Mouse (Mus musculus): Measurements from ENCODE around the gene Bcr.

Gene Bcr

GRCm38 (mm10) chr10:75129283-75129710 lies 68.9 kb downstream of the Bcr start:
- no peak for DNase-seq (ENCODE audit: low spot score in 2 of 2)

GRCm38 (mm10) chr10:75130372-75131046 lies 70.1 kb downstream of the Bcr start:
- no peak for DNase-seq (ENCODE audit: low spot score in 2 of 2)

DNA sequence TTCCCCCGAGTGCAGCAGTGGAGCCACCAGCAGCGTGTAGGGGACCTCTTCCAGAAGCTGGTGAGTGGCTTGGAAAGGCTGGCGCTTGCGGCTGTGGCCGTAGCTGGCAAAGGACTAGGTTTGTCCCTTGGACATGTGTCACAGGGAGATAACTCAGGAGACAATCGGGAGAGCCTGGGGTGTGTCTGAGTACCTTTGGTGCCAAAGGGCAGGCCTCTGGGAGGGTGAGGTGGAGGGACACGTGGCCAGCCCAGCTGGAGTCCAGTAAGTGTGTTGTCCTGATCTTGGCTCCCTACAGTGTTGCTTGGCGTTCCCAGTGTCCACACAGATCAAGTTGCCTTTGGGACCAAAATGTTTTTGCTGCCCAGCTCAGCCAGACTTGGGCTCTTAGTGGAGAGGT lies 71.2 kb downstream of the Bcr start:
- no peak for DNase-seq (ENCODE audit: low spot score in 2 of 2)

GRCm38 (mm10) chr10:75134861-75135517 lies 74.6 kb downstream of the Bcr start:
- no peak for DNase-seq (ENCODE audit: low spot score in 2 of 2)

DNA sequence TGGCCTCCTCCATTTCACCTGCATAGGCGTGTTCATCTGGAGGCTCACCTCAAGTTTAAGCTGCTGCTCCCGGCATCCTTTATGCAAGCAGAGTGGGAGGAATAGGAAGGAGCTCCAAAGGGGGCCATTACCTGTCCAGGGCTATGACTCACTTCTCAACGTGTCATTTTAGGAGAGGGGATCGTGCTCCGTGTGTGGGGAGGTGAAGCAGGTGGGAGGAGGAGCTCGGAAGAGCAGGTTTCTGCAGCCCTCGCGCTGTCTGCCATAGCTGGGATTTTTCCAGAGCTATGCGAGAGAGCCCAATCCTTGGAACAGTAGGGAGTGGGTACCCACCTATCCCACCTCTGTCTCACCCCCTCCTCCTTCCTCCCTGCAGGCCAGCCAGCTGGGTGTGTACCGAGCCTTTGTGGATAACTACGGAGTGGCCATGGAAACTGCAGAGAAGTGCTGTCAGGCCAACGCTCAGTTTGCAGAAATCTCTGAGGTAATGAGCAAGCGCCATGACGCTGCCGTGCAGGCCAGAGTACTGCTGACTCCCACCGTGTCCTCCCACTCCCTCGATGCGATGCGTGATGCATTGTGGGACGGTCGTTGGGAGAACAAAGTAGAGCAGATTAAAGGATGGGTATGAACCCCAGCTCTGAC lies 75.2 kb downstream of the Bcr start:
- no peak for DNase-seq (ENCODE audit: low spot score in 2 of 2)

DNA sequence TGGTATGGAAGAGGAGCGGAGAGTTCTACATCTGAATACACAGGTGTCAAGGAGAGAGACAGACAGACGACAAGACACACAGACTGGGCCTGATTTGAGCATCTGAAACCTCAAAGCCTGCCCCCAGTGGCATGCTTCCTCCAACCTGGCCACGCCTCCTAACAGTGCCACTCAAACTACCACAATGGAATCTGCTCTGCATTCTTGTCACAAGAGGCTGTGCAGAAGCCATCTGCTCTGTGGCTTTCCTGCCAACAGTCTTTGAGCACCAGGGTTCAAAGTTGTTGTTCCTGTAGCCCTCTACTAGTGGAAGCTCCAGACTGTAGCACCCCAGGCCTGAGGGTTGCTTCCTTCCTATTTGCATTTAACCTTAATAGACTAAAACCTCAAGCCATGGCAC lies 76.8 kb downstream of the Bcr start:
- DNase-seq (ENCODE audit: low spot score in 2 of 2), result peak; percentile 10 to 58

- no peak for DNase-seq (ENCODE audit: low spot score in 2 of 2)
Observed at GRCm38 (mm10) chr10:75145221-75145620, 84.8 kb downstream of the Bcr start.

- DNase-seq (ENCODE audit: low spot score in 2 of 2), result peak; percentile 67 to 82
Observed at GRCm38 (mm10) chr10:75146001-75146400, 85.6 kb downstream of the Bcr start.

GRCm38 (mm10) chr10:75146619-75147018 lies 86.2 kb downstream of the Bcr start:
- DNase-seq (ENCODE audit: low spot score in 2 of 2), result no peak

- DNase-seq (ENCODE audit: low spot score in 2 of 2), result no peak
Observed at GRCm38 (mm10) chr10:75148295-75148694, 87.9 kb downstream of the Bcr start.

DNA sequence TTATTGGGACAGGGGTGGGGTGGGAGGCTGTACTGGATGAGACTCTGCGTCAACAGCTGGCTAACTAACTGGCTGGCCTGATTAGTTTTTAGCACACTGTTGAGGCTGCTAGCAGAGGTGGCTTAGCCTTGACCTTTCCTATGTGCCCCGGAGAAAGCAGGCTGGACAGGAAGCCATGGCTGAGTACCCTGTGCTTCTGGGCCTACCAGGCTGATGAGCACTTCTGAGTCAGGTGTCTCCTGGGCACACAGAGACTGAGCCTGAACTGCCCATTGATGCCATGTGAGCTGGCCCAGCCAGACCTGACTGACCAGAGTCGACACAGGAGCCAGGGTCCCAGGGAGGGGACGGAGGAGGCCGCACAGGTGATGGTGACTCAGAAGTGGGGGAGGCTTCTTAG lies 90.0 kb downstream of the Bcr start:
- no peak for DNase-seq (ENCODE audit: low spot score in 2 of 2)

GRCm38 (mm10) chr10:75151311-75151710 lies 90.9 kb downstream of the Bcr start:
- DNase-seq (ENCODE audit: low spot score in 2 of 2), result peak; percentile 62 to 76

GRCm38 (mm10) chr10:75156835-75157234 lies 96.4 kb downstream of the Bcr start:
- no peak for DNase-seq (ENCODE audit: low spot score in 2 of 2)

GRCm38 (mm10) chr10:75157713-75158112 lies 97.3 kb downstream of the Bcr start:
- DNase-seq (ENCODE audit: low spot score in 2 of 2), result no peak

GRCm38 (mm10) chr10:75158356-75158755 lies 98.0 kb downstream of the Bcr start:
- DNase-seq (ENCODE audit: low spot score in 2 of 2), result no peak

- no peak for DNase-seq (ENCODE audit: low spot score in 2 of 2)
Observed at GRCm38 (mm10) chr10:75160171-75160900, 99.9 kb downstream of the Bcr start.

DNA sequence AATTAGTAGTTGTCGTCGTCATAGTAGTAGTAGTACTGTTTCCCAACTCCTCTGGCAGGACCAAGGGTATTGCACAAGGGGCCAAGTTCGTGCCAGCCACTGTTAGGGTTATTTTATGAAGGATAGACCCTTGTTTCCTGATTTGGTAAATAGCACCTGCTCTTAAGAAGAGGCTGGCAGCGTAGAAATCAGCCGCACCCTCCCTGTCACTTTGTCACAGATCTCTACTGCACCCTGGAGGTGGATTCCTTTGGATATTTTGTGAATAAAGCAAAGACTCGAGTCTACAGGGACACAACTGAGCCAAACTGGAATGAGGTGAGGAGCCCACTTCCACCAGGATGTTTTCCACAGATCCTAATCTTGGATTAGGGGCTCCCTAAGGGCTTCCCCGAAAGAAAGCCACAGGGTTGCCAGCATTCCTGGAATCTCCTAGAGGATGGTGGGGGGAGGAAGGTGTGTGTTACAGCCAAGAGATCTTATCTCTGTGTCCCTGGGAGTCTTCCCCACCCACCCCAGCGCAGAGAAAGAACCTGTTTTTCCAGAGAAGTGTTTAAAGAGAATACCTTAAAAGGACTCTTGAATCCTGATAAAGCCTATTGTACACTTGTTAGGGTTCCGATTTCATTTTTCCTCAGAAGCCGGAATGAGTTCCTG lies 105.6 kb downstream of the Bcr start:
- no peak for DNase-seq (ENCODE audit: low spot score in 2 of 2)

- no peak for DNase-seq (ENCODE audit: low spot score in 2 of 2)
Observed at GRCm38 (mm10) chr10:75166601-75167000, 106.2 kb downstream of the Bcr start.

GRCm38 (mm10) chr10:75170207-75170850 lies 109.9 kb downstream of the Bcr start:
- DNase-seq (ENCODE audit: low spot score in 2 of 2), result no peak

- DNase-seq (ENCODE audit: low spot score in 2 of 2), result no peak
Observed at GRCm38 (mm10) chr10:75173056-75173455, 112.7 kb downstream of the Bcr start.

DNA sequence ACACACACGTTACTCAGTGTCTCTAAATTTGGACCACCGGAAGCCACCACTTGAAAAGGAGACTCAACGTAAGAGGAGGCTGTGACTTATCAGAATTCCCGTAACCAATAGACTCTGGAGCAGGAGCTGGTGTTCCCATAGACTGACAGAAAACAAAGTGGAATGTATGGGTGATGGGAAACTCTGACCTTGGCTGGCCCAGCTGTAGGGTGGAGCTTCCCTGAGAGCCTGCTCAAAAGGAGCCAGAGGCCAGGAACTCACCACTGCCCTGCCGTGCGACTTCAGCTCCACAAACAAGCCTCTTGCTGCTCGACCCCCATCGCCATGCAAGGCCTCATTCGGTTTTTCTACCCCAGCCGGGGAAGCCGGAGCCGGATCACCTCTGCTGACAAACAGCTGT lies 113.3 kb downstream of the Bcr start:
- no peak for DNase-seq (ENCODE audit: low spot score in 2 of 2)
